Mouse (Mus musculus) urinary bladder, postnatal 36 days (tissue): Measurements from ENCODE around the gene Ccdc62.

Experiments
- DNase-seq, 2 experiments: peaks; one replicate each; pipeline ENCODE4 v3.0.0; 2022; ENCODE audit warnings: low spot score in 2 of 2, mixed read lengths in 1 of 2

The Ccdc62 gene

GRCm38 (mm10) chr5:123979221-123979979, 48.9 kb downstream of the Ccdc62 start:
- no peak for DNase-seq

DNA sequence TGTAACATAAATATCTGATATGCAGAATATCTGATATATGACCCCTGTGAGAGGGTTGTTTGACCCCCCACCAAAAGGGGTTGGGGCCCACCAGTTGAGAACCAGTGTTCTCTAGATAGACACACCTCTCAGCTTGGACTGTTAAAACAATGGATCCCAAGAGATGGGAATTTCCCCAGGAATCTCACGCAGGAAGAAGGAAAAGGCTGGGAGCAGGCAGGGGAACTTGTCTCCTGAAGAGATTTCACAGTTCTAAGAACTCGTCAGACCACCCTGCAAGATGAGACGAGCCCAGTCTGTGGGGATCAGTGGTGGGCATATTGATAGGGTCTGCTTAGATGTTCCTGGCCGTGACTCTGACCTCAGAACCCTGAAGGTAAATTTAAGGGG, 49.5 kb downstream of the Ccdc62 start:
- DNase-seq, result no peak

DNA sequence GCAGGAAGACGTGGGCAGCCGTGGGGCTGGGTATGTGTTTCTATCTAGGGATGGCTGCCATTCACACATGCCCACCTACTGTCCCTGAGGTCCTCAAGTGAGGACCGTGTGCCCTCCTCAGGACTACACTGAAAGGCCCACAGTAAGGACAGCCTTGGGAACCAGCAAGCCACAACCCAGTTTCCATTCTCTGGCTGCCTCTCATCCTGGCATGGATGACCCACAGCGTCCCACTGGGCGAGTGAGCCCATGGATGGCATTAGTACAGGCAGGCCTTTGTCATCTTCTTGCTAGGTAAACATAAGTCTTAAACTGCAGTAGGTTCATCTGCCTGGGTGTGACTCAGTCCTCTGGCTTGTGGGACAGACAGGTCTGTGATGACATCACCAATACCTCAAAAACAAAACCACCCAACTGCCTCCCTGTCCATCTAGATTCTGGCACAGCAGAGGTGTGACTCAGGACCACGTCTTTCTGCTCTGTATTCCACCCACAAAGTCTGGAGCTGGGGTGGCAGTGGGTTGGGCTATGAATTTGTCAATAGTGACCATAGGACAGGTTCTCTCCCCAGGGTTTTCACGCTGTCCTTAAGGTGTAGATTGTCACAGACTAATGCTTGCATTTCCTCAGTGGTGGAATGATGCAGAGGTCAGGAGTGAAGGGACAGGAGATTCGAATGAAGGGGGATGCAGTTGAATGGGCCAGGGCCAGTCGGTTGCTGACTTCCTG, 50.2 kb downstream of the Ccdc62 start:
- no peak for DNase-seq

DNA sequence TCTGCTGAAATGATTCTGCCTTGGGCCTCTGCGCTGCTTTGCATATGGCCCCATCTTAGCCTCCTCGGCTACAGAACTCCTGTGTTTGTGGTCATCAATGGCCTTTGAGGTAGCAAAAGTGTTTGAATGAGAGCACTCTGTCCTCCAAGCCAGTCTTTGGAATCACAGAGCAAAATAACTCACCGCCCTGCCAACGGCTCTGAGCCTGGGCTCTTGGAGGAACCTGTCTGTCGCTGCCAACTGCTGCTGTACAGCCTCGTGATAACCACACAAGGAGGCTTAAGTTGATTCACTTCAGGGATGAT, 50.7 kb downstream of the Ccdc62 start:
- no peak for DNase-seq

DNA sequence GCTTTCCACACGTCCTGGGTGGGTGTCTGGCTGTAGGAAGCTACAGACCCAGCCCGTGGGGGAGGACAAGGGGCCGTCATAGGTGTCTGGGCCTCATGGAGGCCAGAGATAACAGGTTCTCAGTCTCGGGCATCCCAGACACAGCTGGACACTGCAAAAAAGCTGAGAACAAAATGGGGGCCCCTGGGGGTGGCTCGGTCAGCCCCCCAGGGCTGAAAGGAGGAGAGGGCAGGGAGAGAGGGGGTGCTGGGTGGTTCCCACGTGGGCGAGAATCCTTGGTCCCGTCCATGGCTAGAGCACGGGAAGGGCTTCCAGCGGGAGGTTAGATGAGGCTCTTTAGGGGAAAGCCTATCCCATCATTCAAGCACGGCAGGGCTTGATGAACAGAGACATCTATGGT, 52.4 kb downstream of the Ccdc62 start:
- DNase-seq, result no peak

- no peak for DNase-seq
Measured at GRCm38 (mm10) chr5:123985434-123985833, 55.0 kb downstream of the Ccdc62 start.

GRCm38 (mm10) chr5:123986925-123987324, 56.4 kb downstream of the Ccdc62 start:
- no peak for DNase-seq

- no peak for DNase-seq
Measured at GRCm38 (mm10) chr5:123987511-123987910, 57.0 kb downstream of the Ccdc62 start.

- no peak for DNase-seq
Measured at GRCm38 (mm10) chr5:123989941-123990885, 59.7 kb downstream of the Ccdc62 start.

- no peak for DNase-seq
Measured at GRCm38 (mm10) chr5:123991321-123991720, 60.8 kb downstream of the Ccdc62 start.

DNA sequence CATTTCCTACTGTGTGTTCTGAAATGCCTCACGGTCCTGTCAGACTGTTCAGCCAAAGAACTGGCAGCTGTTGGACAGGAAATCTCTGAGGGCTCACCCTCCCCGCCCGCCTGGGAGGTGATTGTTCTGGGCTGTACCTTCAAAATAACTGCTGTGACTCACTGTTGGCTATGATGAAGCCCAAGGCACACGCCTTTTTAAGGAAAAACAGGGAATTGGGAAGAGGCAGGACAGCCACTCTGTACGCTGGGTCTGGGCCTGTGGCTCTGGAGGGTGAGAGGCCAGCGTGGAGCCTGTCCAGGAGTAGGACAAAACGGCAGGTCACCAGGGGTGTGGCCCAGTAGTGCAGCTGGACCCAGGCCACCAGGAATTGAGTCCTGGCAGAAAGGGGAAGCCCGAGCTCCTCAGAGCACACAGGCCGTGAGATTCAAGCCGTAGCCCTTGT, 61.7 kb downstream of the Ccdc62 start:
- peak; percentile 67 to 82 for DNase-seq

DNA sequence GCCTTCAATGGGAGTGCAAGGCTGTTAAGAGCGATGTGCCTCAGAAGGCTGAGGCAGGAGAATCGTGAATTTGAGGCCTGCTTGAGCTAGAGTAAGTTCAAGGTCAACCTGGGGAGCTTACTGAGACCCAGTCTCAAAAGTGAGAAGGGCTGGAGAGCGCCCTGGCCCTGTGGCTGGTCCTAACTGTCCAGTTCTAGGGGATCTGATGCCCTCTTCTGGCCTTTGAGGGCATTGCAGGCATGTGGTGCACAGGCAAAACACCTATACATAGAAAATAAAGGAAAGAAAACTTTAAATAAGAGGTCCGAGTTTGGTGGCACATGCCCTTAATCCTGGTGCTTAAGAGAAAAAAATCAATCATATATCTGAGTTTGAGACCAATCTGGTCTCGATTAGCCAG, 62.3 kb downstream of the Ccdc62 start:
- DNase-seq, result peak; percentile 85 to 86

GRCm38 (mm10) chr5:123993263-123994036, 63.0 kb downstream of the Ccdc62 start:
- DNase-seq, result no peak

DNA sequence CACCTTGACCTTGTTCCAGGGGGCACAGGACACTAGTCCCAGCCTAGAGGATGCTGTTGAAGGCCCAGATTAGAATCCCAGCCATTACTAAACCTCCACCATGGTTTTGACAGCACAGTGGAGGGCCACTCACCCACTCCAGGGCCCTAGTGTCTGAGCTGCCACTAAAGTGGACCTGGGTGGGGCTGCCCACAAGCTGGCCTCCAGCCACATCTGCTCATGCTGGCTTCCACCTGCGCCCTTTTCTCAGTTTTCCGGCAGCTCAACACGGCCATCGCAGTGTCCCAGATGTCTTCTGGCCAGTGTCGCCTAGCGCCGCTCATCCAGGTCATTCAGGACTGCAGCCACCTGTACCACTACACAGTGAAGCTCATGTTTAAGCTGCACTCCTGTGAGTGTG, 64.0 kb downstream of the Ccdc62 start:
- DNase-seq, result no peak

- no peak for DNase-seq
Measured at GRCm38 (mm10) chr5:123995388-123995787, 64.9 kb downstream of the Ccdc62 start.

- DNase-seq, result no peak
Measured at GRCm38 (mm10) chr5:123996194-123996593, 65.7 kb downstream of the Ccdc62 start.

DNA sequence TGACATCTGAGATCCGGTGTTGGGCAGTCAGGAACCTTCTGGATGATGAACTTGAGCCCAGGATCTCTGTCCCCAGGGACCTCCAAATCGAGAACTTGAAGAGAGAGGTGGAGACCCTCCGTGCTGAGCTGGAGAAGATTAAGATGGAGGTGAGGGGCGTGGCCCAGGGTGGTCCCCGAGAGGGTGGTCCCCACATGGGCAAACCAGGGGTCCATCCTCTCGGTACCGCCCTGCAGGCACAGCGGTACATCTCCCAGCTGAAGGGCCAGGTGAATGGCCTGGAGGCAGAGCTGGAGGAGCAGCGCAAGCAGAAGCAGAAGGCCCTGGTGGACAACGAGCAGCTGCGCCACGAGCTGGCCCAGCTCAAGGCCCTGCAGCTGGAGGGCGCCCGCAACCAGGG, 66.2 kb downstream of the Ccdc62 start:
- DNase-seq, result no peak

DNA sequence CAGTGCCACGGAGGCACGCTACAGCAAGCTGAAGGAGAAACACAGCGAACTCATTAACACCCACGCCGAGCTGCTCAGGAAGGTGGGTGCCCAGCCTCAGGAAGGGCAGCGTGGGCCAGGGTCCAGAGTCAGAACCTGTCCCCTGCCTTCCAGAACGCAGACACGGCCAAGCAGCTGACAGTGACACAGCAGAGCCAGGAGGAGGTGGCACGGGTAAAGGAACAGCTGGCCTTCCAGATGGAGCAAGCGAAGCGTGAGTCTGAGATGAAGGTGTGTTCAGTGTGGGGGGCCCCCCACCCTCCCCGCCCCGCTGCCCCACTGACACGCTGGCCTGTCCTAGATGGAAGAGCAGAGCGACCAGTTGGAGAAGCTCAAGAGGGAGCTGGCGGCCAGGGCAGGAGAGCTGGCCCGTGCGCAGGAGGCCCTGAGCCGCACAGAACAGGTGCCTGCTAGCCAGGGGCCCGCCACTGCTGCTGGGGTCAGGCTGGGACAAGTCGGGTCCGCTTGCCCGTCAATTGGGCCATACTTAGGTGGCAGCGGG, 66.8 kb downstream of the Ccdc62 start:
- DNase-seq, result no peak

DNA sequence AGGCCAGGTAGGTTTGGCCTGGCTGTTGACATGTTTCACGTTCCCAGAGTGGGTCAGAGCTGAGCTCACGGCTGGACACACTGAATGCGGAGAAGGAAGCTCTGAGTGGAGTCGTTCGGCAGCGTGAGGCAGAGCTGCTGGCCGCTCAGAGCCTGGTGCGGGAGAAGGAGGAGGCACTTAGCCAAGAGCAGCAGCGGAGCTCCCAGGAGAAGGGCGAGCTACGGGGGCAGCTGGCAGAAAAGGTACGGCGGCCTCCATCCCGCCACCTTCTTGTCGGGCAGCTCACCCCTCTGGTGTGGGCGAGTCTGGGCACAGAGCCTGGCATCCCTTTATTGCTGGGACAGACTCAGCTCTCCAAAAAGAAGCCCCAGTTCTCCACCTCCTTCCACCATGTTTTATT, 67.3 kb downstream of the Ccdc62 start:
- DNase-seq, result no peak

DNA sequence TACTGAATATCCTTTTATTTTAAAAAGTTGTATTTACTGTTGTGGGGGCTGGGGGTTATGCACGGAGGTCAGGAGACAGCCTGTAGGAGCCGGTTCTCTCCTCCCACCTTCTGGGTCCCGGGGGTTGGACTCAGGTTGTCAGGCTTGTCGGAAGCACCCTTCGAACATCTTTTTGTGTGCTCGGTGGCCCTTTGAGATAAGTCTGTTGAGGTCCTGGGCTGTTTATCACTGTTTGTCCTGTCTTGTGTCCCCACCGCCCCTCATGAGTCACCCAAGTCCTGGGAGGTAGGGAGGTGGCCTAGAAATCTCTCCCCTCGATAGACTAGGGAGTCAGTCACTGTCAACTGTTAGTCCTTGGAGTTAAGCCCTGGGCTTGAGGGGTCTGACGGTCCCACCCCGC, 67.9 kb downstream of the Ccdc62 start:
- DNase-seq, result no peak

- peak; percentile 81 to 86 for DNase-seq
Measured at GRCm38 (mm10) chr5:124000824-124001223, 70.3 kb downstream of the Ccdc62 start.
